Mouse (Mus musculus) liver, adult 2 months (tissue): ENCODE measurements around the gene Cyp2u1. TPM values are rescaled to one million over a fixed set of nuclear protein-coding genes. Genes with fewer than 3 reads are reported as not detected.

Experiments used
- DNase-seq: peaks from one replicate; pipeline ENCODE4 v3.0.0-alpha.2; 2011; ENCODE audit warnings: low read depth, low spot score; ENCODE audit errors: extremely low read depth
- H3K27ac ChIP-seq: fragments of 200-500 bp; replicated peaks from 2 replicates; pipeline ENCODE4 v1.5.1; 2012; ENCODE audit warnings: low read depth, mild to moderate bottlenecking, control low read depth, inconsistent platforms, low read length; ENCODE audit not compliant: insufficient read depth
- H3K27me3 ChIP-seq: fragments of 200-500 bp; 2 replicates; pipeline ENCODE4 v1.6.1; 2012; ENCODE audit warnings: mild to moderate bottlenecking, moderate library complexity, low read length, inconsistent platforms; ENCODE audit not compliant: control insufficient read depth, insufficient read depth
- H3K36me3 ChIP-seq: fragments of 200-500 bp; 2 replicates; pipeline ENCODE4 v1.6.1; 2012; ENCODE audit warnings: low read length, inconsistent platforms; ENCODE audit not compliant: control insufficient read depth, insufficient read depth
- H3K4me1 ChIP-seq: fragments of 200-500 bp; 2 replicates; pipeline ENCODE4 v1.6.1; 2011; ENCODE audit warnings: low read length; ENCODE audit not compliant: control insufficient read depth, insufficient read depth
- H3K4me3 ChIP-seq: fragments of 200-500 bp; 2 replicates; pipeline ENCODE4 v1.5.1; 2011; ENCODE audit warnings: low read depth, mild to moderate bottlenecking, control low read depth, low read length, moderate library complexity; ENCODE audit not compliant: insufficient read depth
- H3K79me2 ChIP-seq: fragments of 200-500 bp; 2 replicates; pipeline ENCODE4 v1.6.1; 2012; ENCODE audit warnings: inconsistent platforms, mild to moderate bottlenecking, low read length, moderate library complexity; ENCODE audit not compliant: control insufficient read depth, insufficient read depth
- H3K9ac ChIP-seq: fragments of 200-500 bp; 2 replicates; pipeline ENCODE4 v1.6.1; 2012; ENCODE audit warnings: low read depth, mild to moderate bottlenecking, control low read depth, inconsistent platforms, low read length
- CTCF ChIP-seq: fragments of 200-500 bp; IDR thresholded peaks from 2 replicates; pipeline ENCODE4 v1.5.1; 2011; ENCODE audit warnings: low read depth, low read length, control low read depth
- POLR2A ChIP-seq: fragments of 200-500 bp; IDR thresholded peaks from 2 replicates; pipeline ENCODE4 v1.6.1; 2011; ENCODE audit warnings: low read length, control low read depth; ENCODE audit not compliant: insufficient read depth; ENCODE audit errors: extremely low read depth
- WGBS: fragments of 180-500 bp; shearing (Covaris S2); methylation state at CpG from one replicate; pipeline ENCODE4 v1.1.7; 2018; 5-methylcytosine and 5-hydroxymethylcytosine counted together
- polyA plus RNA-seq: library from polyadenylated mRNA; depleted of rRNA; stranded (reverse); fragments of >200 nt; gene quantifications from 2 replicates; pipeline ENCODE4 v1.2.3, GENCODE M21; 2012
- total RNA-seq: library from RNA; depleted of rRNA; stranded (reverse); fragments of >200 nt; gene quantifications from 2 replicates; pipeline ENCODE4 v1.2.3, GENCODE M21; 2014

Cyp2u1 gene
- total and polyA plus RNA-seq, 2 experiments: 6.0 to 21.0 TPM

- TF ChIP-seq POLR2A (no peak), CTCF (no peak)
- Histone ChIP-seq H3K27me3 (no peaks in the 10 kb centered on the region), H3K27ac (peak overlapping the region; percentile 73), H3K4me1 (peaks cover 40% of the 10 kb centered on the region), H3K4me3 (no peak overlapping the region), H3K79me2 (peaks cover 63% of the 10 kb centered on the region), H3K36me3 (peaks cover 27% of the 10 kb centered on the region), H3K9ac (no peak overlapping the region)
- DNase-seq: peak; percentile 91
- 24% methylated on average over 15 of the region's 15 CpGs for WGBS
Measured at GRCm38 (mm10) chr3:131263766-131264486, 39.1 kb downstream of the Cyp2u1 start.

GRCm38 (mm10) chr3:131260418-131260817 is 42.6 kb downstream of the Cyp2u1 start:
- no peak overlapping the region for H3K27ac ChIP-seq

GRCm38 (mm10) chr3:131259392-131259965 is 43.5 kb downstream of the Cyp2u1 start:
- no peak overlapping the region for H3K27ac ChIP-seq
- no peak for TF ChIP-seq CTCF
- no peak for TF ChIP-seq POLR2A
- DNase-seq: no peak
- peaks cover 9% of the 10 kb centered on the region for H3K4me1 ChIP-seq
- 79% methylated on average over 9 of the region's 9 CpGs for WGBS
- no peak overlapping the region for H3K9ac ChIP-seq
- H3K79me2 ChIP-seq: peaks cover 56% of the 10 kb centered on the region
- no peak overlapping the region for H3K4me3 ChIP-seq
- peaks cover 22% of the 10 kb centered on the region for H3K36me3 ChIP-seq
- H3K27me3 ChIP-seq: no peaks in the 10 kb centered on the region

More at GRCm38 (mm10) chr3:131260418-131260817, 42.6 kb downstream of the Cyp2u1 start:
- H3K36me3 ChIP-seq: peaks cover 26% of the 10 kb centered on the region
- WGBS: 88% methylated on average over 6 of the region's 6 CpGs
- TF ChIP-seq POLR2A: no peak
- TF ChIP-seq CTCF: no peak
- H3K4me3 ChIP-seq: no peak overlapping the region
- no peak overlapping the region for H3K9ac ChIP-seq
- peaks cover 18% of the 10 kb centered on the region for H3K4me1 ChIP-seq
- H3K27me3 ChIP-seq: no peaks in the 10 kb centered on the region
- H3K79me2 ChIP-seq: peaks cover 63% of the 10 kb centered on the region
- DNase-seq: no peak

GRCm38 (mm10) chr3:131258921-131259320 is 44.1 kb downstream of the Cyp2u1 start:
- Histone ChIP-seq H3K4me1 (peaks cover 4% of the 10 kb centered on the region), H3K36me3 (peaks cover 22% of the 10 kb centered on the region), H3K27ac (no peak overlapping the region), H3K27me3 (no peaks in the 10 kb centered on the region), H3K4me3 (no peak overlapping the region), H3K9ac (no peak overlapping the region), H3K79me2 (peaks cover 60% of the 10 kb centered on the region)
- no peak for DNase-seq
- 91% methylated on average over 3 of the region's 3 CpGs for WGBS
- no peak for TF ChIP-seq POLR2A
- no peak for TF ChIP-seq CTCF

GRCm38 (mm10) chr3:131255399-131255981 is 47.5 kb downstream of the Cyp2u1 start:
- no peak for TF ChIP-seq POLR2A
- no peak for TF ChIP-seq CTCF
- Histone ChIP-seq H3K4me1 (no peaks in the 10 kb centered on the region; the same call in 1 of the 2 replicates), H3K36me3 (peaks cover 6% of the 10 kb centered on the region), H3K79me2 (peaks cover 54% of the 10 kb centered on the region), H3K4me3 (no peak overlapping the region), H3K27ac (no peak overlapping the region), H3K27me3 (no peaks in the 10 kb centered on the region), H3K9ac (no peak overlapping the region)
- WGBS: 95% methylated on average over 3 of the region's 3 CpGs
- DNase-seq: no peak

GRCm38 (mm10) chr3:131254991-131255390 is 48.0 kb downstream of the Cyp2u1 start:
- no peak overlapping the region for H3K4me3 ChIP-seq
- H3K79me2 ChIP-seq: peaks cover 57% of the 10 kb centered on the region
- TF ChIP-seq POLR2A (no peak), CTCF (no peak)
- peaks cover 5% of the 10 kb centered on the region for H3K36me3 ChIP-seq
- DNase-seq: no peak
- H3K27ac ChIP-seq: no peak overlapping the region
- no peaks in the 10 kb centered on the region; the same call in 1 of the 2 replicates for H3K4me1 ChIP-seq
- WGBS: 94% methylated on average over 4 of the region's 4 CpGs
- H3K9ac ChIP-seq: no peak overlapping the region
- no peaks in the 10 kb centered on the region for H3K27me3 ChIP-seq
